Mouse (Mus musculus) hindbrain, embryonic 14.5 days (tissue): ENCODE data around the gene Ptger4. TPM values are rescaled to one million over a fixed set of nuclear protein-coding genes. Genes with fewer than 3 reads are reported as not detected.

Experiments used
- ATAC-seq: fragments of 200-750 bp; cut with Nextera tagmentation; 2 replicates; pipeline ENCODE4 v1.8.0; 2017; ENCODE audit warnings: moderate number of reproducible peaks, mild to moderate bottlenecking, moderate TSS enrichment, moderate library complexity; ENCODE audit not compliant: low FRiP score
- DNase-seq: peaks from one replicate; pipeline ENCODE4 v3.0.0-alpha.2; 2015; ENCODE audit warnings: low spot score
- H3K27ac ChIP-seq: fragments of 300-500 bp; sonication (generic); 2 replicates; pipeline ENCODE4 v1.5.1; 2014; ENCODE audit warnings: mild to moderate bottlenecking, moderate library complexity
- H3K27me3 ChIP-seq: fragments of 300-500 bp; sonication (generic); 2 replicates; pipeline ENCODE4 v1.6.1; 2014; ENCODE audit warnings: mild to moderate bottlenecking, low read length, mixed read lengths; ENCODE audit not compliant: control insufficient read depth, insufficient read depth
- H3K36me3 ChIP-seq: fragments of 300-500 bp; sonication (generic); replicated peaks from 2 replicates; pipeline ENCODE4 v1.6.1; 2014; ENCODE audit not compliant: control insufficient read depth, insufficient read depth
- H3K4me1 ChIP-seq: fragments of 300-500 bp; sonication (generic); replicated peaks from 2 replicates; pipeline ENCODE4 v1.6.1; 2014; ENCODE audit warnings: antibody characterized with exemption, low read length, mixed read lengths; ENCODE audit not compliant: control insufficient read depth, insufficient read depth
- H3K4me2 ChIP-seq: fragments of 300-500 bp; sonication (generic); replicated peaks from 2 replicates; pipeline ENCODE4 v1.6.1; 2014; ENCODE audit warnings: mild to moderate bottlenecking, moderate library complexity
- H3K4me3 ChIP-seq: fragments of 300-500 bp; sonication (generic); replicated peaks from 2 replicates; pipeline ENCODE4 v1.5.1; 2014; ENCODE audit warnings: mild to moderate bottlenecking, low read length
- H3K9ac ChIP-seq: fragments of 300-500 bp; sonication (generic); 2 replicates; pipeline ENCODE4 v1.6.1; 2014
- H3K9me3 ChIP-seq: fragments of 300-500 bp; sonication (generic); 2 replicates; pipeline ENCODE4 v1.6.1; 2016; ENCODE audit warnings: low read length; ENCODE audit not compliant: control insufficient read depth
- WGBS: fragments of 180-500 bp; shearing (Covaris S2); extraction: QIAGEN DNeasy Blood & Tissue Kit; methylation state at CpG from one replicate; pipeline ENCODE4 v1.1.7; 2014; 5-methylcytosine and 5-hydroxymethylcytosine counted together
- polyA plus RNA-seq: library from polyadenylated mRNA; unstranded; fragments of >200 nt; fragmentation: Nextera tagmentation; extraction: Ambion mirVana; gene quantifications from 2 replicates; pipeline ENCODE4 v1.2.1, GENCODE M21; 2014

The Ptger4 gene
- polyA plus RNA-seq, 1 experiment from 2014 or later = 4.1 TPM

DNA sequence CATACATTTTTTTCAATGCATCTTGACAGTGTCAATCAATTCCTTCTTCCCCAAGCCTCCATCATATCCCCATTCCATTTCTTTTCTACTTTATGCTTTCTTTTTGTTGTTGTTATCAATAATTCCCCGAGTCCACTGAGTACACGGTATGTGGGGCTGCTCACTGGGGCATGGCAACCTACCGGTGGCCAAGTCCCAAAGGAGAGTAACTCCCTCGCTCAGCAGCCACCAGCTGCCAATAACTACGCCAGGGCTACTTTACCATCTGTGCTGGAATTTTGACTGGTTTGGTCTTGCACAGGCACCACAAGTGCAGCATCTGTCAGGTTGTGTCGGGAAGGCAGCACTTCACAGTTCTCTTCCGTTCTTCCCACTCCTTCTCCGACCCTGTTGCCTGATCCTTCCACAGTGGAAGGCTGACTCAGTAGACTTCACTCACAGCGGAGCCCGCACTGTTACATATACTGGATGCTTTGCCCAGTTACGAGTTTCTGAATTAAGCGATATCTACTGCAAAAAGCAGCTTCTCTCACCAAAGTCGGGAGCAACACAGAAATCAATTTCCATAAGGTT is 18.2 kb upstream of the Ptger4 start:
- Histone ChIP-seq H3K4me2 (no peak overlapping the region), H3K27me3 (no peaks in the 10 kb centered on the region), H3K9ac (no peak overlapping the region), H3K9me3 (no peaks in the 10 kb centered on the region), H3K36me3 (no peaks in the 10 kb centered on the region), H3K27ac (no peak overlapping the region), H3K4me3 (no peak overlapping the region), H3K4me1 (0 out of 2 replicates have a peak, but pooled peaks cover 8% of the 10 kb centered on the region)
- no peak for DNase-seq
- 70% methylated on average over 13 of the region's 13 CpGs for WGBS
- peak; percentile 21; the same call in 1 of the 2 replicates for ATAC-seq

DNA sequence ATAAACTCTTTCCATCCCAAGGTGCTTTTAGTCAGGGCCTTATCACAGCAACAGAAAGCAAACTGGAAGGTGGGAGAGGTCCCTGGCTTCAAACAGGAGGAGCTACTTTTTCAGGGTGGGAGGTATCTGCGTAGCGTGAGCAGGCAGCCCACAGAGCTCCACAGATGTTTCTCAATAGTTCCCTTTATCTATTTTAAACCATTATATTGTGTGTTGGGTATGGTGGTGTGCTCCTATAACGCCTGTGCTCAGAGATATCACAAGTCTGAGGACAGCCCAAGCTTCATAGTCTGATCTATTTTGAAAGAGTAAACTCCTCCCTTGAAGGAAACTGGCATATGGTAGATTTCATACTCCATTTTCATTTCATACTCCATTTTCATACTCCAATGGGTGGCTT is 17.0 kb upstream of the Ptger4 start:
- Histone ChIP-seq H3K9me3 (no peaks in the 10 kb centered on the region), H3K4me3 (no peak overlapping the region), H3K4me2 (no peak overlapping the region), H3K27ac (no peak overlapping the region), H3K36me3 (no peaks in the 10 kb centered on the region), H3K4me1 (0 out of 2 replicates have a peak, but pooled peaks cover 8% of the 10 kb centered on the region), H3K9ac (no peak overlapping the region), H3K27me3 (no peaks in the 10 kb centered on the region)
- ATAC-seq (no peak), DNase-seq (no peak)
- 88% methylated on average over 3 of the region's 3 CpGs for WGBS

DNA sequence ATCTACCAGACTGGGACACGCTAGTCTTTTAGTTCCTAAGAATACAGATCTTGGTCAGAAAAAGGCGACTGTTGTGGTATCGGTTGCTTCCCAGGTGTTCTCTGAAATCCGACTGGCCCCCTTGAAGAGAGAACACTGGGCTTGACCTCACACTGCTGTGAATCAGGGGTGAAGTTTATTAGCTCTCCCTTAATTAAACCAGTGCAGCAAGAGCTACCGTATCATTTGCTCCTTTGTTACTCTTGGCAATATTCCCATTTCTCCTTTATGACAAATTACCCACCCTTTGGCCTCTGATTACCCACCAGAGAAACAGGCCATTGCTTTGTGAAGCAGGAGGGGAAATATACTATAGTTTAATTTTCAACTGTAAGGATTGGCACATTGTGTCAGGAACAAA is 16.2 kb upstream of the Ptger4 start:
- no peak overlapping the region for H3K4me3 ChIP-seq
- DNase-seq (no peak), ATAC-seq (no peak)
- no peaks in the 10 kb centered on the region for H3K36me3 ChIP-seq
- H3K9ac ChIP-seq = no peak overlapping the region
- H3K27ac ChIP-seq = no peak overlapping the region
- no peaks in the 10 kb centered on the region for H3K9me3 ChIP-seq
- 0 out of 2 replicates have a peak, but pooled peaks cover 8% of the 10 kb centered on the region for H3K4me1 ChIP-seq
- 47% methylated on average over 5 of the region's 5 CpGs for WGBS
- no peaks in the 10 kb centered on the region for H3K27me3 ChIP-seq
- H3K4me2 ChIP-seq = no peak overlapping the region

DNA sequence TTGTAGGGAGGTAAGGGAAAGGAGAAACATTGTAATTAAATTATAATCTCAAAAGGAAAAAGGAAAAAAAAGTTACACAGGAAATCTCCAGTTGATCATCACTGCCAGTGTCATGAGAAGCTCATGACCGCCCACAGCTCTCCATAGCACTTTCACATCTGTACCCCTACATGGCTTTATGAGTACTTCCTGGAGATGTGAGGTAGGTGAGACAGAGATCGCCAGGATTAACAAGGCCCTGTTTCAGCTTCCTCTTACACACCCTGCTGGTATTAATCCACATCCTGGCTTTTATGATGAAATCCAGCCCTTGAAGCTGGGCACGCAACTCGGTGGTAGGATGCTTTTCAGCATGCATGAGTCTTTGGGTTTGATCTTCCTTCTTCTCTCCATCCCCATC is 6.2 kb upstream of the Ptger4 start:
- no peaks in the 10 kb centered on the region for H3K36me3 ChIP-seq
- H3K4me1 ChIP-seq = no peaks in the 10 kb centered on the region
- H3K9ac ChIP-seq = no peak overlapping the region
- 94% methylated on average over 4 of the region's 4 CpGs for WGBS
- no peaks in the 10 kb centered on the region for H3K9me3 ChIP-seq
- peaks cover 14% of the 10 kb centered on the region for H3K27me3 ChIP-seq
- ATAC-seq (no peak), DNase-seq (no peak)
- H3K4me2 ChIP-seq = no peak overlapping the region
- no peak overlapping the region for H3K27ac ChIP-seq
- H3K4me3 ChIP-seq = no peak overlapping the region

DNA sequence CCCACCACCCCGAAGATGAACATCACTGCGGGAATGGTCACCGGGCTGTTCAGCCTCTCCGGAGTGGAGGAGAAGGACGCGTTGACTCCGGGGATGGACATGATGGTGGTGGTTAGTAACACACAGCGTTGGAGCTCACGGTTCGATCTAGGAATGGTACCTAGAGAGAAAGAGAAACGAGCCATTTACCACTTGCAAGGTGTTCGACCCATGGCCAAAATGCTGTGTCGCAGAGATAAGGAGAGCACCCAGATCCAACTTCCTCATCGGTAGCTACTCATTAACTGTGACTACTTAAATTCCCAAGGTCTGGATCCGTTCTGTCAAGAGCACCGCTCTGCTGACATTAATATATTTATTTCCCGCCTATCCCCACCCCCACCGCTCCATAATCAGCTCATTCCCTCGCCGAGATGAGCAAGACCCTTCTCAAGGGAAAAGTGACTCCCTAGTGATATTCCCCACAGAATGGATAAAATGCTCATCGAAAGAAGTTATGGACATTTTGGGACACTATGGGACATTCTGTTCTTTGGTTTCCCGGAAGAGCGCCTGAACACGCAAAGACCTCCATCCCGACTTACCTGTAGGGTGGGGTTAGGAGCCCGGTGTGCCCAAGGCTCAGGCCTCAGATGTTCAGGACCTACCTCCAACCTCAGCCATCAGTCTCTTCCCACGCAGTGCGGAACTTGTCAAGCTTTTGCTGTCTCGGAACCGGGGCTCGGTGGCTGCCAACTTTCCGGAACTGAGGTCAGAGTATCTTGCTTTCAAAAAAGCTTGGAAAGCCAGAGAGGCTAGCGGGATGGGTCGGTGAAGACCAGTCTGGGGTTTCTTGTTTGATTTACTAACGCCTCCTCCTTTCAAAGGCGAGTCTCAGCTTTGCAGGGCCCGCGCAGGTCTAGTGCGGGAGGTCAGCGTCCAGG is 690 bp downstream of the Ptger4 start:
- ATAC-seq = no peak

DNA sequence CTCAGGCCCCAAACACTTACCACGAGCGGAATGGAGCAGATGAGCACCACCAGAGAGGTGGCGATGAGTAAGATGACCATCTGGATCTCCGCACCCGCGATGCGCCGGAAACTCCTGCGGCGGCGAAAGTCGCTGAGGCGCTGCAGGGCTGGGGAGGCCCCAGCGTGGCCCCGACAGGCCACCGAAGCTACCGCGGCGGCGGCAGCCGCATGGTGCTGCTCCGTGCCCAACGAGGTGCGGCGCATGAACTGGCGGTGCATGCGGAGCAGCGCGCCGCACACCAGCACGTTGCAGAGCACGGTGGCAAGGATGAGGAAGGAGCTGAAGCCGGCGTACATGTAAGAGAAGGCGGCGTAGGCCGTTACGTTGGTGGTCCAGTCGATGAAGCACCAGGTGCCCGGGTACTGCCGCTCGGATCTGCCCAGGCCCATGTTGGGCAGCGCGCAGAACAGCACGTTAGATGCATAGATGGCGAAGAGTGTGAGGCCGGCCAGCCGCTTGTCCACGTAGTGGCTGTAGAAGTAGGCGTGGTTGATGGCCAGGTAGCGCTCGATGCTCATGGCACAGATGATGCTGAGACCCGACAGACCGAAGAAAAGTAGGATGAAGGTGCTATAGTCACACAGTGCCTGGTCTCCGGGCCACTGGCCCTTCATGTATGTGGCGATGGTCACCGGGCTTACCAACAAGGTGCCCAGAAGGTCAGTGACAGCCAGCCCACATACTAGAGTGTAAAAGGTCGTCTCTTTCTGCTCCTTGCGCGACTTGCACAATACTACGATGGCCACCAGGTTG is 1.5 kb downstream of the Ptger4 start:
- H3K4me2 ChIP-seq = peak overlapping the region; percentile 94
- DNase-seq (peak; percentile 38), ATAC-seq (peak; percentile 39)
- H3K27ac ChIP-seq = no peak overlapping the region
- peaks cover 63% of the 10 kb centered on the region for H3K27me3 ChIP-seq
- H3K9me3 ChIP-seq = no peaks in the 10 kb centered on the region
- H3K4me3 ChIP-seq = peak overlapping the region; percentile 59
- H3K4me1 ChIP-seq = peaks cover 20% of the 10 kb centered on the region
- H3K36me3 ChIP-seq = no peaks in the 10 kb centered on the region
- H3K9ac ChIP-seq = peak overlapping the region; percentile 65
- 2% methylated on average over 61 of the region's 61 CpGs for WGBS

More for the DNA sequence above, 690 bp downstream of the Ptger4 start:
- peaks cover 20% of the 10 kb centered on the region for H3K4me1 ChIP-seq
- peak overlapping the region; percentile 59 for H3K4me3 ChIP-seq
- H3K9ac ChIP-seq = peak overlapping the region; percentile 65
- H3K36me3 ChIP-seq = no peaks in the 10 kb centered on the region
- no peak overlapping the region for H3K27ac ChIP-seq
- no peak for DNase-seq
- H3K27me3 ChIP-seq = peaks cover 63% of the 10 kb centered on the region
- 7% methylated on average over 40 of the region's 40 CpGs for WGBS
- H3K4me2 ChIP-seq = peak overlapping the region; percentile 94
- H3K9me3 ChIP-seq = no peaks in the 10 kb centered on the region

DNA sequence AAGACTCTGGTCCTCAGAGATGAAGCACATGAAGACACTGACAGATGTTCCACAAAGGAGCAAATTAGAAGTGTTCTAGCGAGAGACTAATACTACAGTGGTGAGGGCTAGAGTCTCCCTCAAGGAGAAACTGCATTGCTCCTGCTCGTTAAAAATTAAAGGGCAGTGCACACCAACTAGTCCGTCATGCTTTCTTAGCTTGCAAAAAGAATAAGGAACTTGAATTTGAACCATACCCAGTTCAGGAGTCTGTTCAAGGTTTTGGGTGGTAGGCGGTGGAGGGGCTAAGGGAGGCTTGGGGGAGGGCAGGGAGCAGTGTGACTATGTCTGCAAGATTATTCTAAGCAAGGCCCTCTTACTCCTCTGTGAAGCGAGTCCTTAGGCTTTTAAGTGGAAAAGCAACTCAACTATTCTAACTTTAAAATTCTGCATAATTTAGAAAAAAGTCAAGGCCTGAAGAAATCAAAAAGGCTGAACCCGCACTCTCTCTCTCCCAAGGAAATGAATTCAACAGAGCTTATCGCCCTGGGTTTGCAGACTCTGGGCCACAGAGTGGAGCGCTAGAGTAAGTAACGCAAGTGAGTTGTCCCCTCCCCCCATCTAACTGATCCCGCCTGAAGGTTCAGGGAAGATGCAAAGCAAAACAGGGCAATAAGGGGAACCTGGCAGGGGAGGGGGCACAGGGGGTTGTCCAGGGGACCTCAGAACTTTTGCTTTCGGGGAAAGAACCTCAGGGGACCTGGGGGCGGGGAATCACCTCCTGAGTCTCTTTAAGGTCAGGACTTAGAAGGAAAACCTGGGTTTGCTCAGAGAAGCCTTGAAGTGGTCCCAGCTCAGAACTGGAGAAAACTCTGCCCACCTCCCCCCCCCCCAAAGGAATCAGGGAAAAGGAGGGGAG is 2.4 kb downstream of the Ptger4 start:
- H3K27me3 ChIP-seq = peaks cover 63% of the 10 kb centered on the region

DNA sequence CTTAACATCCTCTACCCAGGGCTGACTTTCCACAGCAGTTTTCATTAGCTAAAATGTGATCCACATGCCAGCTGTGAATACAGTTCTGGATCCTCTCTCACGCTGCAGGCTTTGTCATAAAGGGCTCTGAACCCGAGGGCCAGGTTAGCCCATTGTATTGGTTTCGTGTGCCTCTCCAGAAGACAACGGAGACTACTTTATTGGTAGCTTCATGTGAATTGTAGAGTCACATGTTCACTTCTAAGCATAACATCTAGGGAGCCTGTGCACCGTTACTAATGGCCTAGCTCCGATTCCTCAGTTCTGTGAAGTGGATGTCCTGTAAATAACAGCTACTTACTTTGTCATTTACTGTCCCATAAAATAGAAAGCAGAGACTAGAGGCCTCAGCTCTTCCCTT is 3.6 kb downstream of the Ptger4 start:
- Histone ChIP-seq H3K27ac (no peak overlapping the region), H3K4me3 (no peak overlapping the region), H3K27me3 (peaks cover 51% of the 10 kb centered on the region), H3K9me3 (no peaks in the 10 kb centered on the region), H3K4me2 (peak overlapping the region; percentile 23; the same call in 1 of the 2 replicates), H3K4me1 (peaks cover 20% of the 10 kb centered on the region), H3K9ac (no peak overlapping the region), H3K36me3 (no peaks in the 10 kb centered on the region)
- WGBS = 81% methylated on average over 6 of the region's 6 CpGs
- no peak for ATAC-seq
- DNase-seq = no peak

More for the DNA sequence above, 2.4 kb downstream of the Ptger4 start:
- ATAC-seq = peak; percentile 46
- WGBS = 20% methylated on average over 12 of the region's 12 CpGs
- H3K4me2 ChIP-seq = peak overlapping the region; percentile 94
- peak overlapping the region; percentile 59 for H3K4me3 ChIP-seq
- no peak overlapping the region for H3K27ac ChIP-seq
- H3K9ac ChIP-seq = peak overlapping the region; percentile 65
- H3K36me3 ChIP-seq = no peaks in the 10 kb centered on the region
- H3K9me3 ChIP-seq = no peaks in the 10 kb centered on the region
- peaks cover 20% of the 10 kb centered on the region for H3K4me1 ChIP-seq
- peak; percentile 72 for DNase-seq
